Mouse (Mus musculus): ENCODE measurements at regions not wholly inside any gene's neighbourhood (a gene's known extent, or its start where the extent isn't known, plus 50 kb on each side); places are given as distances from the start of the nearest gene placed in this dataset.

DNA sequence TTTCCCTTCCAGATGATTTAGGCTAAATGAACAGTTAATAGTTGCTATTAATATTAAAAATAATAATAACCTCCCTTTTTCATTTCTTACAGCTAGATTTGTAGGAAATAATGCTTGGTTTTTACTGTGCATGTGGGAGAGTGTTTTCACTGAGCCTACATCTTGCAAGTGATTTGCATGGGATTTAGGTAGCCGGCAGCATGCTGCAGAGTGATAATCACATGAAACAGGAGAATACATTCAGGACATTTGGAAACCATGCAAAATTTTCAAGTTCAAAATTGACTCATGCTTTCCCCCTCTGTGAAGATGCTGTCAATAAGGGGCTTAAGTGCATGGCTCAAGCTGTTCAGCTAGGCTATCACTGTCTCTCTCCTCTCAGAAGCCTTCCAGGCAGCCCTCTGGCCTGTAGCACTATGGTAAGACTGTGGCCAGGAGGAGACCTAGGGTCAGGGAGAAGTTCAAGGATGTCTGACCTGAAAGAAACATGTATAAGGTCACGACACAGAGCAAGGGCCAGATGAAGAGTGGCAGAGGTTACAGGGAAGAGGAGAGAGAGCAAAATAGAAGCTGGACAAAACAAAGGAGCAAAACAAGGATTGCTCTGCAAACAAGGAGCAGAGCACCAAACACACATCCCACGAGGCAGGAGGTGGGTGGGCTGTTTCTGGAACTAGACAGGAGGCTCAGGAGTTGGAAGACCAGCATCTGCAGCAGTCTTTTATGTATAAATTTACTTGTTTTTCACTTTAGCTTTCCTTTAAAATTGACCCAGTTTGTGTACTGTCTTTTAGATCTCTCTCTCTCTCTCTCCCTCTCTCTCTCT is 177.5 kb downstream of the Tmem161b start:
- Histone ChIP-seq H3K4me1 (replicated peaks; ENCODE audit: control insufficient read depth in 2 of 2, insufficient read depth in 2 of 2, low read length in 1 of 2) (no peaks in the 10 kb centered on the region), H3K4me3 (ENCODE audit: insufficient read depth in 1 of 2, low read depth in 2 of 2, low read length in 2 of 2) (no peak overlapping the region), H3K9ac (replicated peaks) (no peak overlapping the region), H3K27ac (no peak overlapping the region), H3K9me3 (ENCODE audit: control insufficient read depth, low read length) (no peaks in the 10 kb centered on the region), H3K27me3 (ENCODE audit: control insufficient read depth, insufficient read depth, low read length) (no peaks in the 10 kb centered on the region), H3K36me3 (replicated peaks; ENCODE audit: control insufficient read depth, insufficient read depth, low read depth) (no peaks in the 10 kb centered on the region), H3K4me2 (ENCODE audit: low read depth) (no peak overlapping the region)
- no peak for ATAC-seq (ENCODE audit: insufficient read depth)
- TF ChIP-seq EP300 (IDR thresholded peaks at IDR 0.05; ENCODE audit: low read depth), result no peak
- TF ChIP-seq CTCF (IDR thresholded peaks at IDR 0.05; ENCODE audit: low read depth), result no peak
- DNase-seq (ENCODE audit: low read depth in 3 of 3, low spot score in 3 of 3), result no peak
- WGBS (ENCODE audit: insufficient replicate concordance), result 27% methylated on average over 3 of the region's 3 CpGs

DNA sequence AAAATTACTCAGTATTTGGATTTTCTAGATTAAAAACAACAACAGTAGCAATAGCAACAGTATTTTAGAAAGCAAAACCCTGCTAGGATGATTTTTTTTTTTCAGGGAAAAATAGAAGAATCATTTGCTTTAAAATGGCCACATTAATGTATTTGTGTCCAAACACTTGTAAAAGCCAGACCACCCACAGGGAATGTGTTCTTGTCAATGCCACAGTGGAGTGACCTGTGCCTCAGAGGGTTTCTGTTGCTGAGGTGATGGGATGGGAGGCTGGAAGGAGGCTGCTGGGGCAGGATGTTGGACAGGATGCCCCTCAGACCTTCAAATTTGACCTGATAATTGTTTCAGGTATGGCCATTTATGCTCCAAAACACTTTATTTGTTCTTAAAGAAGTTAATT is 178.9 kb downstream of the Tmem161b start:
- Histone ChIP-seq H3K27ac (no peak overlapping the region), H3K36me3 (replicated peaks; ENCODE audit: control insufficient read depth, insufficient read depth, low read depth) (no peaks in the 10 kb centered on the region), H3K9me3 (ENCODE audit: control insufficient read depth, low read length) (no peaks in the 10 kb centered on the region), H3K9ac (replicated peaks) (no peak overlapping the region), H3K4me1 (replicated peaks; ENCODE audit: control insufficient read depth in 2 of 2, insufficient read depth in 2 of 2, low read length in 1 of 2) (no peaks in the 10 kb centered on the region), H3K27me3 (ENCODE audit: control insufficient read depth, insufficient read depth, low read length) (no peaks in the 10 kb centered on the region), H3K4me3 (ENCODE audit: insufficient read depth in 1 of 2, low read depth in 2 of 2, low read length in 2 of 2) (no peak overlapping the region), H3K4me2 (ENCODE audit: low read depth) (no peak overlapping the region)
- no peak for ATAC-seq (ENCODE audit: insufficient read depth)
- no peak for DNase-seq (ENCODE audit: low read depth in 3 of 3, low spot score in 3 of 3)
- TF ChIP-seq EP300 (IDR thresholded peaks at IDR 0.05; ENCODE audit: low read depth), result no peak
- TF ChIP-seq CTCF (IDR thresholded peaks at IDR 0.05; ENCODE audit: low read depth), result no peak

DNA sequence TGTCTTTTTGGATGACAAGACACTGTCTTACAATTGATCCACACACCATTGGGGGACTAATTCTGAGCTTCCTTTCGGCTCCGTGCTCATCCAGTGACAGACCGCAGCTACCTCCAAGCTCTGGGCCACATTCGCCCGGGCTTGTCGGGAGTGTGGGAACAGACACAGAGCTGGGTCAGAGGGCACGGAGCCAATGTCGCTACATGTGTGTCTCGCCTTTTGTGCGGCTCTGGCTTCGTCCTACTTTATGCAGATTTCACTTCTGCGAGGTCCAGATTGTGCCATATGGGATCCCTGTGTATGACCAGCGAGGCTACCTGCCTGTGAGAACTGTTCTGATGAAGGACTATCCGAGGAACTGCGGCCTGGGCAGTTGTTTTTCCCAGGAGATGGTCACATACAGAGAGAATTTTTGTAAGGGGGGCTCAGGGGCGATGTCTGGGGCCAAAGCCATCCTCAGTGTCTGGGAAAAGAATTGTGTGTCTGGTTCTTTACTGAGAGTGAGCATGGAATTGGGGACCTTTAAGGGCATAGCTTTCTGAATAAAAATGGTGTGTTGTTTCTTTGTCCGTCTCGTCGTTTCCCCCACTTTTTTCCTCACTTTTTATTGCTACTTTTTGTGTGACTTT is 182.6 kb downstream of the Tmem161b start:
- no peaks in the 10 kb centered on the region for H3K9me3 ChIP-seq (ENCODE audit: control insufficient read depth, low read length)
- no peak overlapping the region for H3K9ac ChIP-seq (replicated peaks)
- H3K27me3 ChIP-seq (ENCODE audit: control insufficient read depth, insufficient read depth, low read length), result no peaks in the 10 kb centered on the region
- no peaks in the 10 kb centered on the region for H3K36me3 ChIP-seq (replicated peaks; ENCODE audit: control insufficient read depth, insufficient read depth, low read depth)
- no peak for DNase-seq (ENCODE audit: low read depth in 3 of 3, low spot score in 3 of 3)
- 68% methylated on average over 19 of the region's 19 CpGs for WGBS (ENCODE audit: insufficient replicate concordance)
- no peaks in the 10 kb centered on the region for H3K4me1 ChIP-seq (replicated peaks; ENCODE audit: control insufficient read depth in 2 of 2, insufficient read depth in 2 of 2, low read length in 1 of 2)
- no peak overlapping the region for H3K4me3 ChIP-seq (ENCODE audit: insufficient read depth in 1 of 2, low read depth in 2 of 2, low read length in 2 of 2)
- no peak for ATAC-seq (ENCODE audit: insufficient read depth)
- H3K27ac ChIP-seq, result no peak overlapping the region
- no peak for TF ChIP-seq CTCF (IDR thresholded peaks at IDR 0.05; ENCODE audit: low read depth)
- no peak for TF ChIP-seq EP300 (IDR thresholded peaks at IDR 0.05; ENCODE audit: low read depth)
- no peak overlapping the region for H3K4me2 ChIP-seq (ENCODE audit: low read depth)

DNA sequence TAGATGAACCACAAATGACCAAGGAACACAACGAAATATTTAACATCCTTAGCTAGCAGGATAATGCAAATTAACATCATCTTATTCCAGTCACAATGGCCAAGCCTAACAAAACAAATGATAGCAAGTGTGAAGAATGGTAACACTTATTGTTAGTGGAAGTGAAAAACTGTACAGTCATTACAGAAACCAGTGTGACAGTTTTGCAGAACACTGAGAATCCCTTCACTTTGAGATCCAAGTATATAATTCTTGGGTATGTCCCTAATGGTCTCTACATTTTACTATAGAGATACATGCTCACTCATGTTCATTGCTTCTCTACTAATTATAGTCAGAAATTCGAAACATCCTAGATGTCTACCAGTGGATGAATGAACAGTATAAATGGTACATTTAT is 212.3 kb downstream of the Tmem161b start:
- no peaks in the 10 kb centered on the region for H3K9me3 ChIP-seq (ENCODE audit: control insufficient read depth, low read length)
- WGBS (ENCODE audit: insufficient replicate concordance), result 43% methylated on average over 2 of the region's 2 CpGs
- no peak for DNase-seq (ENCODE audit: low read depth in 3 of 3, low spot score in 3 of 3)
- H3K27me3 ChIP-seq (ENCODE audit: control insufficient read depth, insufficient read depth, low read length), result no peaks in the 10 kb centered on the region
- H3K36me3 ChIP-seq (replicated peaks; ENCODE audit: control insufficient read depth, insufficient read depth, low read depth), result no peaks in the 10 kb centered on the region
- TF ChIP-seq EP300 (IDR thresholded peaks at IDR 0.05; ENCODE audit: low read depth) (no peak), CTCF (IDR thresholded peaks at IDR 0.05; ENCODE audit: low read depth) (no peak)
- no peak overlapping the region for H3K27ac ChIP-seq
- H3K4me1 ChIP-seq (replicated peaks; ENCODE audit: control insufficient read depth in 2 of 2, insufficient read depth in 2 of 2, low read length in 1 of 2), result no peaks in the 10 kb centered on the region
- ATAC-seq (ENCODE audit: insufficient read depth), result no peak
- H3K9ac ChIP-seq (replicated peaks), result no peak overlapping the region
- H3K4me3 ChIP-seq (ENCODE audit: insufficient read depth in 1 of 2, low read depth in 2 of 2, low read length in 2 of 2), result no peak overlapping the region
- no peak overlapping the region for H3K4me2 ChIP-seq (ENCODE audit: low read depth)

DNA sequence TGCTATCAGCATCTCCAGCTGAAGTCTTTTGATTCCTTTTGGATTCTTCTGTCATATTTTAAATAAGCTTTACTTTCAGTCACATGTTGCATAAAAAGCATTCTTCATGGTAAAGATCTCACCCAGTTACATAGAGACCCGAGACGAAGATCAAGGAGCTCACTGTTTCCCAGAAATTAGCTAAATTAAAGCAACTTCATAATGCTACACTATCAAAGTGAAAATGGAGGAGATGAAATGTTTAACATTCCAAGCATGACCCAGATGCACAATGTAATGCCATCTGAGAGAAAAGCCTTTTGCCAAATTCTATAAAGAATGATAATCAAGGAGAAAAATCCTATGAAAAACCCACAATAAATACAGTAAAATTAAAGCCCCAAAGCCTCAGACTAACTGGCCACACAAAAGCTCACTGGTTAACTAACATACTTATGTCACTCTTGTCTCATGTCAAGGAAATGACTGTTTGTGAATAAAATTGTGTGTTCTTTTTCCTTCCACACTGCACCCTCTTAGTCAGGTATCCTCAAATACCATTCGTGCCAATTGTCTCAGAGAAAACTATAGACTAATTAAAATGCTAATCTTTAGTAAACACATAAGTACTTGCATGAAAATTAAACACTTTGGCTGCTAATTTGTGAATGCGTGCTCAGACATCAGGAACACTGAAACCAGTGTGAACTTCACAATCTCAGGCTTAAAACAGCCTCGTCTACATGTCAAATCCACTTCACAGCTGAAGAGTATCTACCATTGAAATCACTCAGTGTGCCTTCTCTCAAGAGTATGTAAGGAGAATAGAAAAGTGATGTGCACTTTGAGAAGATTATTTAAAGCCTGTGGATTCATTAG is 215.7 kb downstream of the Tmem161b start:
- no peaks in the 10 kb centered on the region for H3K9me3 ChIP-seq (ENCODE audit: control insufficient read depth, low read length)
- no peak overlapping the region for H3K27ac ChIP-seq
- DNase-seq (ENCODE audit: low read depth in 3 of 3, low spot score in 3 of 3) (no peak), ATAC-seq (ENCODE audit: insufficient read depth) (no peak)
- H3K4me2 ChIP-seq (ENCODE audit: low read depth), result no peak overlapping the region
- no peak for TF ChIP-seq CTCF (IDR thresholded peaks at IDR 0.05; ENCODE audit: low read depth)
- no peak for TF ChIP-seq EP300 (IDR thresholded peaks at IDR 0.05; ENCODE audit: low read depth)
- H3K9ac ChIP-seq (replicated peaks), result no peak overlapping the region
- H3K36me3 ChIP-seq (replicated peaks; ENCODE audit: control insufficient read depth, insufficient read depth, low read depth), result no peaks in the 10 kb centered on the region
- no peak overlapping the region for H3K4me3 ChIP-seq (ENCODE audit: insufficient read depth in 1 of 2, low read depth in 2 of 2, low read length in 2 of 2)
- no peaks in the 10 kb centered on the region for H3K4me1 ChIP-seq (replicated peaks; ENCODE audit: control insufficient read depth in 2 of 2, insufficient read depth in 2 of 2, low read length in 1 of 2)
- no peaks in the 10 kb centered on the region for H3K27me3 ChIP-seq (ENCODE audit: control insufficient read depth, insufficient read depth, low read length)
- 47% methylated on average over 5 of the region's 5 CpGs for WGBS (ENCODE audit: insufficient replicate concordance)
